Mouse (Mus musculus) liver, postnatal 0 days (tissue): Measurements from ENCODE around the gene Aldh4a1. TPM values are rescaled to one million over a fixed set of nuclear protein-coding genes. Genes with fewer than 3 reads are reported as not detected.
A peak's percentile ranks its signal among the peaks of the same experiment; 100 is the strongest.

Experiments
- ATAC-seq: fragments of 200-750 bp; cut with Nextera tagmentation; 2 replicates; pipeline ENCODE4 v1.8.0; 2017; ENCODE audit warnings: mild to moderate bottlenecking, moderate library complexity
- DNase-seq: peaks from one replicate; pipeline ENCODE4 v3.0.0-alpha.2; 2016
- H3K27ac ChIP-seq: fragments of 300-500 bp; sonication (generic); 2 replicates; pipeline ENCODE4 v1.5.1; 2014; ENCODE audit warnings: antibody characterized with exemption, moderate library complexity, mild to moderate bottlenecking, low read depth
- H3K27me3 ChIP-seq: fragments of 300-500 bp; sonication (generic); 2 replicates; pipeline ENCODE4 v1.6.1; 2014; ENCODE audit warnings: low read length, control low read depth, mixed read lengths; ENCODE audit not compliant: insufficient read depth
- H3K36me3 ChIP-seq: fragments of 300-500 bp; sonication (generic); replicated peaks from 2 replicates; pipeline ENCODE4 v1.6.1; 2014; ENCODE audit warnings: mild to moderate bottlenecking, control low read depth, low read length, moderate library complexity, mixed read lengths; ENCODE audit not compliant: insufficient read depth
- H3K4me1 ChIP-seq: fragments of 300-500 bp; sonication (generic); 2 replicates; pipeline ENCODE4 v1.6.1; 2014; ENCODE audit warnings: antibody characterized with exemption, mild to moderate bottlenecking, control low read depth; ENCODE audit not compliant: insufficient read depth
- H3K4me2 ChIP-seq: fragments of 300-500 bp; sonication (generic); 2 replicates; pipeline ENCODE4 v1.6.1; 2014; ENCODE audit warnings: low read depth, mild to moderate bottlenecking, low read length, moderate library complexity, mixed read lengths
- H3K4me3 ChIP-seq: fragments of 300-500 bp; sonication (generic); 2 replicates; pipeline ENCODE4 v1.5.1; 2014; ENCODE audit warnings: low read depth, low read length
- H3K9ac ChIP-seq: fragments of 300-500 bp; sonication (generic); replicated peaks from 2 replicates; pipeline ENCODE4 v1.6.1; 2014; ENCODE audit warnings: mild to moderate bottlenecking, moderate library complexity
- H3K9me3 ChIP-seq: fragments of 300-500 bp; sonication (generic); 2 replicates; pipeline ENCODE4 v1.6.1; 2016; ENCODE audit warnings: mild to moderate bottlenecking, control low read depth, low read length, mixed read lengths
- CTCF ChIP-seq: sonication (generic); IDR thresholded peaks from 2 replicates; pipeline ENCODE4 v1.5.1; 2016; ENCODE audit warnings: antibody characterized with exemption, low read depth
- EP300 ChIP-seq: IDR thresholded peaks from 2 replicates; pipeline ENCODE4 v1.6.1; 2016; ENCODE audit warnings: antibody characterized with exemption, low read depth, mild to moderate bottlenecking
- WGBS: fragments of 180-500 bp; shearing (Covaris S2); extraction: QIAGEN DNeasy Blood & Tissue Kit; methylation state at CpG from one replicate; pipeline ENCODE4 v1.1.7; 2014; ENCODE audit not compliant: insufficient replicate concordance; 5-methylcytosine and 5-hydroxymethylcytosine counted together
- polyA plus RNA-seq: library from polyadenylated mRNA; unstranded; fragments of >200 nt; fragmentation: Nextera tagmentation; extraction: Ambion mirVana; gene quantifications from 2 replicates; pipeline ENCODE4 v1.2.1, GENCODE M21; 2015

Aldh4a1 gene
- polyA plus RNA-seq, 1 experiment from 2014 or later, result 86.3 TPM

- 38% methylated on average over 14 of the region's 14 CpGs for WGBS
- H3K9me3 ChIP-seq, result no peaks in the 10 kb centered on the region
- TF ChIP-seq CTCF (peak; percentile 94), EP300 (no peak)
- ATAC-seq, result peak; percentile 40; the same call in 1 of the 2 replicates
- H3K27ac ChIP-seq, result peak within 1 kb of the TSS; percentile 29; the same call in 1 of the 2 replicates
- H3K4me2 ChIP-seq, result no peak within 1 kb of the TSS
- H3K36me3 ChIP-seq, result peaks cover 11% of the 10 kb centered on the region; the same call in 1 of the 2 replicates
- H3K4me1 ChIP-seq, result peaks cover 35% of the 10 kb centered on the region
- peak; percentile 77 for DNase-seq
- no peak within 1 kb of the TSS for H3K4me3 ChIP-seq
- no peaks in the 10 kb centered on the region for H3K27me3 ChIP-seq
- no peak within 1 kb of the TSS; the same call in 1 of the 2 replicates for H3K9ac ChIP-seq
These were observed 20.1 kb upstream of the Aldh4a1 start, which contains the start of gene Gm21969 for GRCm38 (mm10) chr4:139602357-139603244. Gene Gm21969 (plus strand): TSS chr4:139603186.

DNA sequence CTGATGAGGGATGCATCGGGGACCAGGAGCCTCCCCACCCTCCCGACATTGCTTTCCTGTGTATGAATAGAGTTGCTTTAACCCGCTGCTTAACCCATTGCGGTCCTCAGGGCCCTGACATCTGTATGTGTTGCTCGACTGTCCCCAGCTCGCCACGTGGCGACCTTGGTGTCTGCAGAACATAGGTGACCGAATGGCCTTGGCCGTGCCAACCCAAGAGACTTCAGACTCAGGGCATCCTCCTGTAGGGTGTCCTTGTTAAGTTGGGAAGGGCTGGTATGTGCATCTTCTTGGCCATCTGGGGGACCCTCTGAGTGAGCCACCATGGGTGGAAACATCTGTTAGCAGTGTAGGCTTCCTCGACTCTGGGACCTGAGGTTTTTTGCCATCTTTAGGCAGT is 17.4 kb upstream of the Aldh4a1 start:
- DNase-seq (no peak), ATAC-seq (no peak)
- no peak overlapping the region for H3K27ac ChIP-seq
- H3K9ac ChIP-seq, result no peak overlapping the region
- H3K4me2 ChIP-seq, result no peak overlapping the region
- H3K4me1 ChIP-seq, result peaks cover 18% of the 10 kb centered on the region
- H3K9me3 ChIP-seq, result no peaks in the 10 kb centered on the region
- 75% methylated on average over 11 of the region's 11 CpGs for WGBS
- no peaks in the 10 kb centered on the region for H3K27me3 ChIP-seq
- TF ChIP-seq EP300, result no peak
- no peak for TF ChIP-seq CTCF
- no peak overlapping the region for H3K4me3 ChIP-seq
- H3K36me3 ChIP-seq, result peaks cover 11% of the 10 kb centered on the region; the same call in 1 of the 2 replicates

GRCm38 (mm10) chr4:139606732-139607131 is 15.9 kb upstream of the Aldh4a1 start:
- ATAC-seq, result no peak
- Histone ChIP-seq H3K4me2 (no peak overlapping the region), H3K9me3 (no peaks in the 10 kb centered on the region), H3K36me3 (peaks cover 11% of the 10 kb centered on the region; the same call in 1 of the 2 replicates), H3K27ac (no peak overlapping the region), H3K27me3 (no peaks in the 10 kb centered on the region), H3K4me3 (no peak overlapping the region), H3K4me1 (peaks cover 13% of the 10 kb centered on the region), H3K9ac (no peak overlapping the region)
- DNase-seq, result no peak
- TF ChIP-seq CTCF (no peak), EP300 (no peak)
- 82% methylated on average over 5 of the region's 5 CpGs for WGBS

- 46% methylated on average over 4 of the region's 4 CpGs for WGBS
- Histone ChIP-seq H3K4me2 (no peak overlapping the region), H3K36me3 (peaks cover 20% of the 10 kb centered on the region), H3K27ac (no peak overlapping the region), H3K27me3 (no peaks in the 10 kb centered on the region), H3K9ac (no peak overlapping the region), H3K4me3 (no peak overlapping the region), H3K4me1 (no peaks in the 10 kb centered on the region), H3K9me3 (peaks cover 4% of the 10 kb centered on the region; the same call in 1 of the 2 replicates)
- ATAC-seq (no peak), DNase-seq (no peak)
- TF ChIP-seq CTCF (no peak), EP300 (no peak)
These were observed 13.7 kb upstream of the Aldh4a1 start for GRCm38 (mm10) chr4:139608975-139609374.

DNA sequence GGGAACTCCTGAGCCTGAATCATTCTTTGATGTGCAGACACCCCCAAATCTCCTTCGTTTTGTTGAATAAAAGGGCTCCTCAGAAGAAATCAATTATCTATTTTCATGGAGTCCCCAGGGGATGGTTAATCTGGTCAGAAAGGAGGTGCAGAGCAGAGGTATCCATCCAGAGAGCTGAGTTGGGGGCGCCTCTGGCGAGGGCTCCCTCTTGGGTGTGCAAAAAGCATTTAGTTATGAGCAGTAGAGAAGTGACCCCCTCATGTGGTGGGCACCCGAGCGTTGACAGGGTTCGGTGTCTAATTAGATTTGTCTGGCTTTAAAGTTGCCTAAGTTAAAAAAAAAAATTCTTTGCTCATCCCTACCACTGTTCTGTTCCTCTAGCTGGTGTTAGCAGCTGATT is 11.7 kb upstream of the Aldh4a1 start:
- Histone ChIP-seq H3K4me3 (no peak overlapping the region), H3K9me3 (peaks cover 4% of the 10 kb centered on the region; the same call in 1 of the 2 replicates), H3K27me3 (no peaks in the 10 kb centered on the region), H3K36me3 (peaks cover 18% of the 10 kb centered on the region), H3K4me1 (peaks cover 3% of the 10 kb centered on the region; the same call in 1 of the 2 replicates), H3K9ac (no peak overlapping the region), H3K27ac (no peak overlapping the region), H3K4me2 (no peak overlapping the region)
- TF ChIP-seq CTCF (no peak), EP300 (no peak)
- 65% methylated on average over 6 of the region's 6 CpGs for WGBS
- DNase-seq (no peak), ATAC-seq (no peak)

- H3K9me3 ChIP-seq, result peaks cover 4% of the 10 kb centered on the region; the same call in 1 of the 2 replicates
- peak; percentile 83 for DNase-seq
- H3K9ac ChIP-seq, result no peak overlapping the region
- TF ChIP-seq CTCF, result peak; percentile 98
- no peak for TF ChIP-seq EP300
- 2% methylated on average over 10 of the region's 10 CpGs for WGBS
- peak overlapping the region; percentile 48; the same call in 1 of the 2 replicates for H3K4me2 ChIP-seq
- H3K27ac ChIP-seq, result no peak overlapping the region
- peak; percentile 49 for ATAC-seq
- peaks cover 7% of the 10 kb centered on the region; the same call in 1 of the 2 replicates for H3K4me1 ChIP-seq
- no peak overlapping the region; the same call in 1 of the 2 replicates for H3K4me3 ChIP-seq
- no peaks in the 10 kb centered on the region for H3K27me3 ChIP-seq
- H3K36me3 ChIP-seq, result peaks cover 18% of the 10 kb centered on the region
These were observed 11.1 kb upstream of the Aldh4a1 start for GRCm38 (mm10) chr4:139611542-139611953.
